Mouse (Mus musculus) midbrain, embryonic 14.5 days (tissue): ENCODE measurements around the gene Gm28042. TPM values are rescaled to one million over a fixed set of nuclear protein-coding genes. Genes with fewer than 3 reads are reported as not detected.
A peak's percentile ranks its signal among the peaks of the same experiment; 100 is the strongest.

Experiments used
- ATAC-seq: fragments of 200-750 bp; cut with Nextera tagmentation; 2 replicates; pipeline ENCODE4 v1.8.0; 2017; ENCODE audit warnings: moderate number of reproducible peaks, moderate library complexity; ENCODE audit not compliant: low FRiP score, low TSS enrichment
- DNase-seq: peaks from one replicate; pipeline ENCODE4 v3.0.0-alpha.2; 2015
- H3K27ac ChIP-seq: fragments of 300-500 bp; sonication (generic); replicated peaks from 2 replicates; pipeline ENCODE4 v1.5.1; 2014; ENCODE audit warnings: mild to moderate bottlenecking, low read depth, low read length, moderate library complexity
- H3K27me3 ChIP-seq: fragments of 300-500 bp; sonication (generic); 2 replicates; pipeline ENCODE4 v1.6.1; 2014; ENCODE audit warnings: low read length, control low read depth, mixed read lengths; ENCODE audit not compliant: control insufficient read depth, insufficient read depth
- H3K36me3 ChIP-seq: fragments of 300-500 bp; sonication (generic); 2 replicates; pipeline ENCODE4 v1.6.1; 2014; ENCODE audit warnings: low read length, control low read depth; ENCODE audit not compliant: control insufficient read depth, insufficient read depth
- H3K4me1 ChIP-seq: fragments of 300-500 bp; sonication (generic); 2 replicates; pipeline ENCODE4 v1.6.1; 2014; ENCODE audit warnings: mild to moderate bottlenecking, antibody characterized with exemption, low read length, control low read depth; ENCODE audit not compliant: control insufficient read depth, insufficient read depth
- H3K4me2 ChIP-seq: fragments of 300-500 bp; sonication (generic); 2 replicates; pipeline ENCODE4 v1.6.1; 2014; ENCODE audit warnings: mild to moderate bottlenecking, low read length, moderate library complexity
- H3K4me3 ChIP-seq: fragments of 300-500 bp; sonication (generic); replicated peaks from 2 replicates; pipeline ENCODE4 v1.5.1; 2014; ENCODE audit warnings: low read depth, low read length
- H3K9ac ChIP-seq: fragments of 300-500 bp; sonication (generic); replicated peaks from 2 replicates; pipeline ENCODE4 v1.6.1; 2014; ENCODE audit warnings: mild to moderate bottlenecking, low read length, moderate library complexity
- H3K9me3 ChIP-seq: fragments of 300-500 bp; sonication (generic); 2 replicates; pipeline ENCODE4 v1.6.1; 2016; ENCODE audit warnings: low read length, control low read depth, mixed read lengths; ENCODE audit not compliant: control insufficient read depth
- whole genome bisulfite sequencing: fragments of 180-500 bp; shearing (Covaris S2); extraction: QIAGEN DNeasy Blood & Tissue Kit; methylation state at CpG from one replicate; pipeline ENCODE4 v1.1.7; 2014; 5-methylcytosine and 5-hydroxymethylcytosine counted together
- polyA plus RNA-seq: library from polyadenylated mRNA; unstranded; fragments of >200 nt; fragmentation: Nextera tagmentation; extraction: Ambion mirVana; gene quantifications from 2 replicates; pipeline ENCODE4 v1.2.1, GENCODE M21; 2014

The Gm28042 gene
- 4.0 and 5.2 TPM in 2 replicates for polyA plus RNA-seq

DNA sequence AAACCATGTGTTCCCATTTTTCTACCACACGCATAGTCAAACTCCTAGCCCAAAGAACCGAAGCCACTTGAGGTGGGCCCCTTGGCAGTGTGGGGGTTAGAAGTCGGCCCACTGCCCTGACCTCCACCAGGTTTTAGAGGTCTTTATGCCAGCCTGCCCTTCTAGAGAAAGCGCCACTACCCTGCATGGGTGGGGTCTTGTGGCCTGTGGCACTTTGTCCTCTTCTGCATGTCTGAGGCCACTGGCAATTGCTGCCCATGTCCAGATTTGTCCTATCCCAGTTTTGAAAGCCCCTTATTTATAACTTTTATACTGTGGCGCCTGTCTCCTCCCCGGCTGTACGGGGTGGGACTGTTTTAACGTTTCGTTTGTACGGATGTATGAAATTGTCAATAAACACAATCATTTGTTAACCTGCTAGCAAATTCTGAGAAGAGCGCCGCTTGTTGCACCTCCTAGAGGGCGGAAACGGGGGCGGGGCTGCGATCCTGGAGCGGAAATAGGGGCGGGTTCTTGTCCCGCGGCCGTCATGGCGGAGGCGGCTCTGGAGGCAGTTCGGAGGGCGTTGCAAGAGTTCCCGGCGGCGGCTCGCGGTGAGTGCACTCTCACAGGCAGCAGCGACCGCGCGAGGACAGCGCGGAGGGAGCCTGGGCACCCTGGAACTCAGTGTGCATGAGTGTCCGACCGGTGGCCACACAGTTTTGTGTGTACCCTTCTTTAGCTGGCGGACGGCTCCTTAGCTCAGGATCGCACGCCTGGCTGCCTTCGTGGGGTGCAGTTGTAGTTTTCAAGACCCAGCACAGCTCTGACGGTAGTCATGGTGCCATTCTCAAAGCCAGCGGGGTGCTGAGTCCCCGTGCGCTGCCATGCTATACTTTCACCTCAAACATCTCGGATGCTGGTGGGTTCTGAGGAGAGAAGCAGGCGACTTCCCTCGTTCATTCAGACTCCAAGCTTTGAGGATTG, at the start of gene Gm28042, which contains the start of gene Jmjd7:
Gene Gm28042 (plus strand): TSS at position 510 of the 966 bp plus-strand sequence.
Gene Jmjd7 (plus strand): TSS at position 500 of the 966 bp plus-strand sequence.
- WGBS = 5% methylated on average over 50 of the region's 50 CpGs
- peaks cover 15% of the 10 kb centered on the region for H3K4me1 ChIP-seq
- ATAC-seq = peak; percentile 86
- peak; percentile 94 for DNase-seq
- H3K9ac ChIP-seq = peak within 1 kb of the TSS; percentile 77
- H3K27ac ChIP-seq = peak within 1 kb of the TSS; percentile 88
- H3K4me3 ChIP-seq = peak within 1 kb of the TSS; percentile 65
- no peaks in the 10 kb centered on the region for H3K27me3 ChIP-seq
- H3K36me3 ChIP-seq = peaks cover 60% of the 10 kb centered on the region
- H3K4me2 ChIP-seq = peak within 1 kb of the TSS; percentile 64
- no peaks in the 10 kb centered on the region for H3K9me3 ChIP-seq

DNA sequence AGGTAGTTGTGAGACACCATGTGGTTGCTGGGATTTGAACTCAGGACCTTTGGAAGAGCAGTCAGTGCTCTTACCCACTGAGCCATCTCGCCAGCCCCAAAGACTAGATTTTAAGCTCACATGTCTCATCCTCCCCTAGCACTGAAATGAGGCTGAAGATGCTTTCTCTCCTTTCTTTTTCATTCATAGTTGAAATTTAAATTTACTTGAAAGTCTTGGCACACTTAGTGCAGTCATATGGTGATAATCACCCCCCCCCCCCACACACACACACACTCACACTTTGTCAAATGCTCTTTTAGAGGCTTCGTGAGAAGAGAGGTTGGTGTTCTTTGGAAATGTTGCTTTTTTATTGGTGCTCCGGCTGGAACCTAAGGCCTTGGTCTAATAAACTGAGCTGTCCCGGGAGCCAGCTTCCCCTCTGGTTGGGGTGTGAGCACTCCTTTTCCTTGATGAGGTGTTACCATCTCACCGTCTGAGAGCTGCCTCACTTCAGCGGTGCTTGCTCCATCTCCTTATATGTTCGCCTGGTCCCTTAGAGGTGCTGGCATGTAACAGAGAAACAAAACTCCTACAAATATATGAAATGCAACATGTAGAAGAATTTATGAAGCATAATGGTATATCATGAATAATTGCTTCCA, 46.8 kb upstream of the Gm28042 start:
- no peak overlapping the region for H3K9ac ChIP-seq
- no peak overlapping the region for H3K4me2 ChIP-seq
- no peak for ATAC-seq
- peaks cover 11% of the 10 kb centered on the region; the same call in 1 of the 2 replicates for H3K4me1 ChIP-seq
- H3K9me3 ChIP-seq = no peaks in the 10 kb centered on the region
- H3K36me3 ChIP-seq = peaks cover 5% of the 10 kb centered on the region; the same call in 1 of the 2 replicates
- no peaks in the 10 kb centered on the region for H3K27me3 ChIP-seq
- WGBS = 94% methylated on average over 7 of the region's 7 CpGs
- H3K27ac ChIP-seq = no peak overlapping the region
- H3K4me3 ChIP-seq = no peak overlapping the region
- DNase-seq = no peak

DNA sequence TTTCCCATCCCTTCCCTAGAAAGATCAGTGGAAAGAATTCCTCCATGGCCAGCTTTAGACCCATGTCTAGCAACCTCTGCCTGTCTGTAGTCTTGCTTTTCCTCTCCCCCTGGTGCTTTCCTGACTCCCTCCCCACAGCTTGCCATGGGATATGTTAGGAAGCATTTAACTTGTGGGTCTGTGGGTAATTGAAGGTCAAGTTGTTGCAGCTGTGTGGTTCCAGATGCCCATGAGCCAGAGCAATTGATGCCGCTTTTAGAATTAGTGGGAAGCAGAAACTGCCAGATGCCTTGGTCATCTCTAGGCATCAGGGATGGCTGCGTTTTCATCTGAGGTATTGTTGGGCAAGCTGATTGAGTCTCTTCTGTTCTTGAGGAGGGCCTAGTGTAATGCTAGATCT, 45.7 kb upstream of the Gm28042 start:
- no peak overlapping the region for H3K4me2 ChIP-seq
- H3K4me3 ChIP-seq = no peak overlapping the region
- H3K27me3 ChIP-seq = no peaks in the 10 kb centered on the region
- H3K9me3 ChIP-seq = no peaks in the 10 kb centered on the region
- ATAC-seq = no peak
- no peak for DNase-seq
- H3K36me3 ChIP-seq = peaks cover 5% of the 10 kb centered on the region; the same call in 1 of the 2 replicates
- 95% methylated on average over 2 of the region's 2 CpGs for WGBS
- H3K4me1 ChIP-seq = peaks cover 11% of the 10 kb centered on the region; the same call in 1 of the 2 replicates
- H3K9ac ChIP-seq = no peak overlapping the region
- H3K27ac ChIP-seq = no peak overlapping the region

DNA sequence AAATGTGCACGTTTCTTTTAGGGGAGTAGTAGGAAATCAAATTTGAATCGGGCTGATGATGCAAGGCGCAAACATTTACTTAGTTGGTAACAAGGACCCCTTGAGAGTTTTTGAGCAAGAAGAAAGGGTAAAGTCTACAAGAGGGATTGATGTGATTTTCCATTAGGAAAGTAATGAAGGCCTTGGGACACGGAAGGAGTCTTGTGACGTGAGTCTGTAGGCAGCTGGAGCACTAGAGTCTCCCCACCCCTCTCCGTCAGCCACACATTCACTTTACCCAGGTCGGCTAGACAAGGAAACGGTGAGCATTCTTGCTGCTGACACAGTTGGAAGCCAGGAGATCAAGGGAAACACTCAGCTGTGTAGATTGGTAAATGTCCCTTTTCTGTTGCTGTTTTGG, 41.4 kb upstream of the Gm28042 start:
- 69% methylated on average over 8 of the region's 8 CpGs for WGBS
- Histone ChIP-seq H3K36me3 (peaks cover 5% of the 10 kb centered on the region; the same call in 1 of the 2 replicates), H3K27ac (no peak overlapping the region), H3K9ac (no peak overlapping the region), H3K4me1 (no peaks in the 10 kb centered on the region), H3K4me2 (no peak overlapping the region), H3K27me3 (no peaks in the 10 kb centered on the region), H3K4me3 (no peak overlapping the region), H3K9me3 (no peaks in the 10 kb centered on the region)
- no peak for ATAC-seq
- DNase-seq = no peak

DNA sequence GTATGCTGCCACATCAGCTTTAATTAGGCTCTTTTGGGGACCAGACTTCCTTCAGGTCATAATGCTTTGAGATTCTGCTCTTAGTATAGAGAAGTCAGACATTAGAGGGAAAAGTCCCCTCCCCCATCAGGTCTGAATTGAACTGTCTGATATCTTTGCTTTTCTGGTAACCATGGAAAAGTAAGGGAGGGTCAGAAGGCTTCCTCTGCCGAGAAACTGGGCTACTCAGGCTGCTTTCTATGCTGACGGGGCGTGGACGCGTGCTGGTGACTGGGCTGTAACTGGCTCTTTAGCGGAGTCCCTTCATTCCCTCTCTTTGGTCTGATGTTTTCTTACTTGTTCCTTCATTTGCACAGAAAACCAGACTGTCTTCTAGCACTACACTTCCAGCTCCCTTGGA, 40.9 kb upstream of the Gm28042 start:
- Histone ChIP-seq H3K4me2 (no peak overlapping the region), H3K27me3 (no peaks in the 10 kb centered on the region), H3K36me3 (peaks cover 3% of the 10 kb centered on the region; the same call in 1 of the 2 replicates), H3K4me3 (no peak overlapping the region), H3K9ac (no peak overlapping the region), H3K27ac (no peak overlapping the region), H3K9me3 (no peaks in the 10 kb centered on the region), H3K4me1 (no peaks in the 10 kb centered on the region)
- no peak for ATAC-seq
- 66% methylated on average over 6 of the region's 6 CpGs for WGBS
- DNase-seq = no peak

DNA sequence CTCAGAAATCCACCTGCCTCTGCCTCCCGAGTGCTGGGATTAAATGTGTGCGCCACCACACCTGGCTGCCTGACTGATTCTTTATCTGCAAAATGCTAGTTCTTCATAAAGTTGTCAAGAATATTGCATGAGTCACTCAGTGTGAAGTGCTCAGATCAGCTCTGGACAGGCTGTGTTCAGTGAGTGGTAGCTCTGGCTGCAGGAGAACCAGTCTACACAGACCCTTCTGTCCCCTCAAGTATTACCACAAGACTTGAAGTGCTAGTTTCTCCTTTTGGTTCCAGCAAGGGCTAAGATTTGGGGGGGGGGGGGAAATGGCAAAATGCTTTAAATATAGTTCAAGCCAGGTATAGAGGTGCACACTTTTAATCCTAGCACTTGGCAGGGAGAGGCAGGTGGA, 39.9 kb upstream of the Gm28042 start:
- ATAC-seq (no peak), DNase-seq (no peak)
- WGBS = 96% methylated on average over 2 of the region's 2 CpGs
- no peak overlapping the region for H3K27ac ChIP-seq
- no peaks in the 10 kb centered on the region for H3K27me3 ChIP-seq
- no peaks in the 10 kb centered on the region for H3K9me3 ChIP-seq
- no peak overlapping the region for H3K4me3 ChIP-seq
- H3K4me1 ChIP-seq = no peaks in the 10 kb centered on the region
- H3K36me3 ChIP-seq = 0 out of 2 replicates have a peak, but pooled peaks cover 2% of the 10 kb centered on the region
- no peak overlapping the region for H3K9ac ChIP-seq
- no peak overlapping the region for H3K4me2 ChIP-seq

DNA sequence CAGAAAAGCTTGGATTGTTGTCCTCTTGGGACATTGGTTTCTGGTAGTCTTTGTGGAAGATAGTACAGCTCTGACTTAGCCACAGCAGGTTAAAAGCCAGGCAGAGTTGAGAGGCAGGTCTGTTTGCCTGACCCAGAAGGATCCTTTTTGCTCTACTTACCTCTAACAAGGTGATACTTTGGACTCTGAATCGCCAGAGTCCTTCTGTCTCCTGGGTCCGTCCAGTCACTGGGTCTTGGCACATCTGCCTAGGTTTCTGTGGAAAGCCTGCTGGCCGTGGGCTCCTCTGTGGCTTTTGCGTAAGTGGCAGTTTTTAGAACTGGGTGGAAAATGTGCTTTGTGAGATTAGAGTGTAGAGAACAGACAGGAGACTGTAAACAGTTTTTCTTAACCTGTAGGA, 38.3 kb upstream of the Gm28042 start:
- DNase-seq = no peak
- Histone ChIP-seq H3K4me3 (no peak overlapping the region), H3K9ac (no peak overlapping the region), H3K36me3 (no peaks in the 10 kb centered on the region), H3K4me1 (no peaks in the 10 kb centered on the region), H3K9me3 (no peaks in the 10 kb centered on the region), H3K4me2 (no peak overlapping the region), H3K27ac (no peak overlapping the region), H3K27me3 (no peaks in the 10 kb centered on the region)
- no peak for ATAC-seq
- WGBS = 89% methylated on average over 4 of the region's 4 CpGs

DNA sequence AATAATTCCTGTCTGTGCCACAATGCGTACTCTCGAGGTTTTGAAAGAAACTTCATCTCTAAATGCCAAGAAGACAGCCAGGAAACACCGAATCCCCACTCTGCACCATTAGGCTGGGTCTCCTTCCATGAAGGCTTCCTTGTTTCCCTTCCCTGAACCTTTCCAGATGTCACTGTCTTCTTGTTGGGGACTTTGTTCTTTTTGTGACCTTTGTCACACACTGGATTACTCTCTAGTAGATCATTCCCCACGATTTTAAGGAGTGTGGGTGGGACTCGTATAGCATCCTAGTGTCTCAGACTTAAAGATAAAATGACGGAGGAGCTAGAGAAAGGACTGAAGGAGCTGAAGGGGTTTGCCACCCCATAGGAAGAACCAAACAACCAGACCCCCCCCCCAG, 36.4 kb upstream of the Gm28042 start:
- no peaks in the 10 kb centered on the region for H3K9me3 ChIP-seq
- ATAC-seq = no peak
- H3K4me1 ChIP-seq = no peaks in the 10 kb centered on the region
- H3K9ac ChIP-seq = no peak overlapping the region
- 87% methylated on average over 6 of the region's 6 CpGs for WGBS
- no peak overlapping the region for H3K4me2 ChIP-seq
- no peaks in the 10 kb centered on the region for H3K27me3 ChIP-seq
- no peak for DNase-seq
- H3K27ac ChIP-seq = no peak overlapping the region
- no peak overlapping the region for H3K4me3 ChIP-seq
- H3K36me3 ChIP-seq = no peaks in the 10 kb centered on the region
